Mouse (Mus musculus) liver, postnatal 0 days (tissue): Measurements from ENCODE around the gene Ankef1. TPM values are rescaled to one million over a fixed set of nuclear protein-coding genes. Genes with fewer than 3 reads are reported as not detected.

ENCODE experiments used
- ATAC-seq: fragments of 200-750 bp; cut with Nextera tagmentation; 2 replicates; pipeline ENCODE4 v1.8.0; 2017; ENCODE audit warnings: mild to moderate bottlenecking, moderate library complexity
- DNase-seq: peaks from one replicate; pipeline ENCODE4 v3.0.0-alpha.2; 2016
- H3K27ac ChIP-seq: fragments of 300-500 bp; sonication (generic); 2 replicates; pipeline ENCODE4 v1.5.1; 2014; ENCODE audit warnings: antibody characterized with exemption, moderate library complexity, mild to moderate bottlenecking, low read depth
- H3K27me3 ChIP-seq: fragments of 300-500 bp; sonication (generic); 2 replicates; pipeline ENCODE4 v1.6.1; 2014; ENCODE audit warnings: low read length, control low read depth, mixed read lengths; ENCODE audit not compliant: insufficient read depth
- H3K36me3 ChIP-seq: fragments of 300-500 bp; sonication (generic); replicated peaks from 2 replicates; pipeline ENCODE4 v1.6.1; 2014; ENCODE audit warnings: mild to moderate bottlenecking, control low read depth, low read length, moderate library complexity, mixed read lengths; ENCODE audit not compliant: insufficient read depth
- H3K4me1 ChIP-seq: fragments of 300-500 bp; sonication (generic); 2 replicates; pipeline ENCODE4 v1.6.1; 2014; ENCODE audit warnings: antibody characterized with exemption, mild to moderate bottlenecking, control low read depth; ENCODE audit not compliant: insufficient read depth
- H3K4me2 ChIP-seq: fragments of 300-500 bp; sonication (generic); 2 replicates; pipeline ENCODE4 v1.6.1; 2014; ENCODE audit warnings: low read depth, mild to moderate bottlenecking, low read length, moderate library complexity, mixed read lengths
- H3K4me3 ChIP-seq: fragments of 300-500 bp; sonication (generic); 2 replicates; pipeline ENCODE4 v1.5.1; 2014; ENCODE audit warnings: low read depth, low read length
- H3K9ac ChIP-seq: fragments of 300-500 bp; sonication (generic); replicated peaks from 2 replicates; pipeline ENCODE4 v1.6.1; 2014; ENCODE audit warnings: mild to moderate bottlenecking, moderate library complexity
- H3K9me3 ChIP-seq: fragments of 300-500 bp; sonication (generic); 2 replicates; pipeline ENCODE4 v1.6.1; 2016; ENCODE audit warnings: mild to moderate bottlenecking, control low read depth, low read length, mixed read lengths
- CTCF ChIP-seq: sonication (generic); IDR thresholded peaks from 2 replicates; pipeline ENCODE4 v1.5.1; 2016; ENCODE audit warnings: antibody characterized with exemption, low read depth
- EP300 ChIP-seq: IDR thresholded peaks from 2 replicates; pipeline ENCODE4 v1.6.1; 2016; ENCODE audit warnings: antibody characterized with exemption, low read depth, mild to moderate bottlenecking
- WGBS: fragments of 180-500 bp; shearing (Covaris S2); extraction: QIAGEN DNeasy Blood & Tissue Kit; methylation state at CpG from one replicate; pipeline ENCODE4 v1.1.7; 2014; ENCODE audit not compliant: insufficient replicate concordance; 5-methylcytosine and 5-hydroxymethylcytosine counted together
- polyA plus RNA-seq: library from polyadenylated mRNA; unstranded; fragments of >200 nt; fragmentation: Nextera tagmentation; extraction: Ambion mirVana; gene quantifications from 2 replicates; pipeline ENCODE4 v1.2.1, GENCODE M21; 2015

Gene Ankef1
- polyA plus RNA-seq, 1 experiment from 2014 or later: not detected

DNA sequence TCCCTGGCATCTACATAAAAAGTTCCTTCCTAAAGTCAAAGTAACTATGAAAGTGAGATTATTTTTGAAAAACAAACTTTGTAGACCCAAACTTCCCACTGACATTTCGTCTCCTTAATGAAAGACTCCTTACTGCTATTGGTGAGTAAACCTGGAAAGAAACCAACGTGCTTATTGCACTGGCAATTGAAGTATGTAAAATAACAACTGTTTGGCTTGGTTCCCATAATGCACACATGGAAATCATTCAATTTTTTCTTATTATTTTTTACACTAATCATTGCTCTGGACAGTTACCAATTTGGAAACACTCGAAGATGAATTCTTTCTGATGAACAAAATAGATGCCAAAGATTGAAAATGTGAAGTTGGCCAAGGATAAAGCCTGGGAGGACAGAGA is 12.1 kb downstream of the Ankef1 start:
- H3K9ac ChIP-seq: no peak overlapping the region
- no peak overlapping the region for H3K27ac ChIP-seq
- H3K4me3 ChIP-seq: no peak overlapping the region
- whole genome bisulfite sequencing: 59% methylated on average over 3 of the region's 3 CpGs
- ATAC-seq (no peak), DNase-seq (no peak)
- no peak overlapping the region for H3K4me2 ChIP-seq
- H3K9me3 ChIP-seq: no peaks in the 10 kb centered on the region
- H3K27me3 ChIP-seq: no peaks in the 10 kb centered on the region
- H3K36me3 ChIP-seq: no peaks in the 10 kb centered on the region
- no peaks in the 10 kb centered on the region for H3K4me1 ChIP-seq
- no peak for TF ChIP-seq CTCF
- TF ChIP-seq EP300: no peak

DNA sequence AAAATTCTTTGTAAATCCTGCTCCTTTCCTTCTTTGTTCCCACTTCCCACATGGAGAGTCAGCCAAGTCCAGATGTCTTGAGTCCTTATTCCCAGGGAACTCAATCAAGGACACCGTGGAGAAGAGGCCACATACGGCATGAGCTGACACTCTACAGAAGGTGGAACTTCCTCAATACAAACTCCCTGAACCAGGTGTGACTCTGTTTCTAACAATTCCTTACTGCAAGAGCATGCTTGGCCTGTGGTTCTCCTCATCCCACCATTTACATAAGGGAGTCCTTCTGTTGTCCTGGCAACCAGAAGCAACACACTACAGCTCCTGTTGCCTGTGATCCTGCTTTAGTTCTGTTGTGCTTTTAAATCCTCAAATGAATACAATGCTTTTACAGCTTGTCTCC is 13.8 kb downstream of the Ankef1 start:
- Histone ChIP-seq H3K4me1 (no peaks in the 10 kb centered on the region), H3K27ac (no peak overlapping the region), H3K27me3 (no peaks in the 10 kb centered on the region), H3K9me3 (no peaks in the 10 kb centered on the region), H3K4me2 (no peak overlapping the region), H3K9ac (no peak overlapping the region), H3K36me3 (no peaks in the 10 kb centered on the region), H3K4me3 (no peak overlapping the region)
- ATAC-seq (no peak), DNase-seq (no peak)
- 79% methylated on average over 2 of the region's 2 CpGs for WGBS
- TF ChIP-seq EP300 (no peak), CTCF (no peak)

- 77% methylated on average over 7 of the region's 7 CpGs for WGBS
- peaks cover 4% of the 10 kb centered on the region; the same call in 1 of the 2 replicates for H3K4me1 ChIP-seq
- H3K36me3 ChIP-seq: no peaks in the 10 kb centered on the region
- H3K27me3 ChIP-seq: no peaks in the 10 kb centered on the region
- no peak overlapping the region for H3K9ac ChIP-seq
- H3K27ac ChIP-seq: no peak overlapping the region
- no peak for TF ChIP-seq CTCF
- TF ChIP-seq EP300: no peak
- H3K4me3 ChIP-seq: no peak overlapping the region
- no peaks in the 10 kb centered on the region for H3K9me3 ChIP-seq
- DNase-seq (no peak), ATAC-seq (no peak)
- no peak overlapping the region for H3K4me2 ChIP-seq
Measured at GRCm38 (mm10) chr2:136528937-136529336, 27.2 kb downstream of the Ankef1 start.

DNA sequence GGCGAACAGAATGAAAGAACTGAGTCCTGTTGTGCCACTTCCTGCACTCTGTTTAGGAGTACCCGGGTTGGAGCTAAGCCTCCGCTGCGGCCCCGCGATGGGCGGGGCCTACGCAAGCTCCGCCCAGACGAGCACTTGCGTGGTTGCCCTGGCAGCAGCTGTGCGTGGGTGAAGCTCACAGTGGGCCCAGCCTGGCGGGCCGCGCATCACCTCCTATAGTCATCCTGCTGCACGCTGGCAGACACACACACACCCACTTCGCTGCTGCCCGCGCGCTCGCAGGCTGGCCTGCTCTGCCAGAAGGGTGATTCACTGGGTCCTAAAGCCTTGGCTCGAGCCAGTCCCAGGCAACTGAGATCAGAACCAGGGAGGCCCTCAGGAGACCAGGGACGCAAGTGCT is 30.3 kb downstream of the Ankef1 start:
- Histone ChIP-seq H3K4me1 (peaks cover 4% of the 10 kb centered on the region; the same call in 1 of the 2 replicates), H3K27me3 (no peaks in the 10 kb centered on the region), H3K4me3 (peak overlapping the region; percentile 21), H3K9ac (no peak overlapping the region), H3K27ac (no peak overlapping the region), H3K9me3 (no peaks in the 10 kb centered on the region), H3K4me2 (peak overlapping the region; percentile 62), H3K36me3 (no peaks in the 10 kb centered on the region)
- DNase-seq (peak; percentile 65), ATAC-seq (peak; percentile 94)
- no peak for TF ChIP-seq EP300
- no peak for TF ChIP-seq CTCF
- WGBS: under 1% methylated on average over 23 of the region's 23 CpGs

DNA sequence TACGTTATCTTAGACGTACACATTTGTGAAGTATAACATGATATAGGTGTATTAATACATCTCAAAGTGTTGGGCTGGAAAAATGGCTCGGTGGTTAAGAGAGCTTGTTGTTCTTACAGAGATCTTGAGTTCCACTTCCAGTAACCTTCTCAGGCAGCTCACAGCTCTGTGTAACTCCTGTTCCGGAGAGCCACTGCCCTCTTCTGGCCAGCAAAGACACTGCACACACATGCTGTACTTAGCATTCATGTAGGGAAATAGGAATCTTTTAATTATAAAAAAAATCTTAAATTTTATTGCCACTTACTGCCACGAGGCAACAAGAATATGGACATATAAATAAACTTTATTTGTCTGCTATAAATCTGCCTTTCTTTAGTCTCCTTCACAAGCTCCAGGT is 56.3 kb downstream of the Ankef1 start:
- no peak overlapping the region for H3K9ac ChIP-seq
- H3K4me1 ChIP-seq: no peaks in the 10 kb centered on the region
- no peaks in the 10 kb centered on the region for H3K36me3 ChIP-seq
- no peak overlapping the region for H3K27ac ChIP-seq
- H3K9me3 ChIP-seq: no peaks in the 10 kb centered on the region
- DNase-seq (no peak), ATAC-seq (no peak)
- no peaks in the 10 kb centered on the region for H3K27me3 ChIP-seq
- peak; percentile 39; the same call in 1 of the 2 replicates for TF ChIP-seq CTCF
- no peak for TF ChIP-seq EP300
- WGBS: 61% methylated on average over 5 of the region's 5 CpGs
- H3K4me3 ChIP-seq: no peak overlapping the region
- no peak overlapping the region for H3K4me2 ChIP-seq

DNA sequence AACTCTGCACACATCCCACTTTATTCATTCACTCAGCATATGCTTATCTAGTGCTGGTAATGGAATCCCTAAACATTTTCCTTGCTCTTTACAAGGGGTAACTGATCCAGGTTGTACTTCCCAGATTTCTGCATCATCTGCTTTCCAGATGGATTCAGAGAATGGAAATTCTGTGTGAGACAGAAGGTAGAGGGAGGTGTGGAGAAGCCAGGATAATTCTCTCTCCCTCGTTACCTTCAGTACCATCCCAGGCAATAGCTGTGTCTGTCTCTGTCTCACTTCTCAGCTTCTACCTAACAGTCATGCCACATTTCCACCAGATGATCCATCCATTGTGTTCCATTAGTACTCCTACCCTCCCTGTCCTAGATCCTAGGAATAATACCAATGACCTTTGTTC is 60.6 kb downstream of the Ankef1 start:
- whole genome bisulfite sequencing: 84% methylated on average over 1 of the region's 1 CpGs

DNA sequence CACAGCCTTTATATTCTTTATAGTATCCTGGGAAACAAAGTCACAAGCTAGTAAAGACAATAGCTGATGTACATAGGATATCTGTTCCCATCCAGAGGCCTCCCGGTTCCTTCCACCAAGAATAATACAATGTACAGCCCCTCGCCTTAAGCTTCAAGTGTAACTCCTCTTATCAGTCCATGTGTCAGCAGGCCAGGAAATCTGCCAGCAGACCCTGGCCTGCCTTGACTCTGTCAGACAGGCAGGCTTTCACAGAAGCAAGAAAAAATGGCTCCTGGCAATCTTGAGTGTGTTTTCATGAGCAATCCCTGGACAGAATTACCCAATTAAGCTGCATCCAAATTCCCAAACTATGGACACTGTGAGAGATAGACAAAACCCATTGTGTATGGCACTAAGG is 69.1 kb downstream of the Ankef1 start:
- Histone ChIP-seq H3K36me3 (no peaks in the 10 kb centered on the region), H3K9me3 (no peaks in the 10 kb centered on the region), H3K4me1 (no peaks in the 10 kb centered on the region), H3K4me2 (no peak overlapping the region), H3K9ac (no peak overlapping the region), H3K4me3 (no peak overlapping the region), H3K27me3 (no peaks in the 10 kb centered on the region), H3K27ac (no peak overlapping the region)
- ATAC-seq: no peak
- WGBS: 34% methylated on average over 2 of the region's 2 CpGs
- no peak for DNase-seq
- TF ChIP-seq EP300 (no peak), CTCF (no peak)

More for the DNA sequence above, 60.6 kb downstream of the Ankef1 start:
- ATAC-seq: no peak
- no peak for DNase-seq
- Histone ChIP-seq H3K9me3 (no peaks in the 10 kb centered on the region), H3K36me3 (no peaks in the 10 kb centered on the region), H3K4me2 (no peak overlapping the region), H3K27ac (no peak overlapping the region), H3K4me1 (no peaks in the 10 kb centered on the region), H3K27me3 (no peaks in the 10 kb centered on the region), H3K4me3 (no peak overlapping the region), H3K9ac (no peak overlapping the region)
- TF ChIP-seq EP300 (no peak), CTCF (no peak)
